Mouse (Mus musculus) right cerebral cortex, postnatal 25 days (tissue): ENCODE data around the gene Apol6.

ENCODE experiments used
- DNase-seq: peaks from one replicate; pipeline ENCODE4 v3.0.0; 2022

Apol6 gene

DNA sequence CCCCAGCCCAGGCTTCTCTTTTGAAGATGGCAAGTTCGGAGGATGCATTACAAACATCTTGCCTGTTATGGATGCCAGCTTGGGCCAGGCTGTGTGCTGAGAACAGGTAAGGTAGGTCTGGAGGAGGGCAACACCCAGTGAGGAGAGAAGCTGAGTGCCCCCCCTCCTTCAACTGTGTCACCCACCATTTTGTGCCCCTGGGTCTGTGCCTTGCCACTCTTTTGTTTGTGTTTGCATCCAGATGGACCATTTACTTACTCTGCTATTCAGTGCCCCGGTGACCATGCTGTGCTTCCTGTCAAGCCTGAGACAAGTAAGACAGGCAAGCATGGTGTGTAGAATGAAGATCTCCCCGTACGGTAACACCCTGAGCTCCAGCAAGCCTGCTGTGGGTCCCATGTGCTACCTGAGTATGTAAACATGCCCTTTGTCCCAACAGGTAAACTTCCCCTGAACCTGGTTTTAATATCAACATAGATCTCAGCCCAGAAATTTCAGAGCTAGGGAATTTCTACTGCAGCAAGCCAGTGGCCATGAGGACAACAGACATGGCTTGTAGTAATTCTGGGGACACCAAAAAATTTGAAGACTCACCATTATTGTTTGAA lies 28.1 kb downstream of the Apol6 start:
- no peak for DNase-seq

DNA sequence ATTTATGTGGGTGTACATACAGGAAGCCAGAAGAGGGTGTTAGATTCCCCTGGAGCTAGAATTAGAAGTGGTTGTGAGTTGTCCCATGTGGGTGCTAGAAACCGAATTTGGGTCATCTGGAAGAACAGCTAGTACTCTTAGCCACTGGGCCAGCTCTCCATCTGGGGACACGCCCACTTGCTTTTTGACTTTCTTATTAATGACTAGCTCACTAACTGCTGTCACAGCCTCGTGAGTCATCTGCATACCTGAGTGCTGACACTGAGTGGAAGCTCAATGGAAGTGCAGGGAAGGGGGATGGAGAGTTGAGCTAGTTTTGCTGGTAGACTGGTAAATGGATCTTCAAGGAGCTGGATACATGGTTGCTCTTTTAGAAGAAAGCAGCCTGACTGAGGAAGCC lies 32.0 kb downstream of the Apol6 start:
- no peak for DNase-seq

DNA sequence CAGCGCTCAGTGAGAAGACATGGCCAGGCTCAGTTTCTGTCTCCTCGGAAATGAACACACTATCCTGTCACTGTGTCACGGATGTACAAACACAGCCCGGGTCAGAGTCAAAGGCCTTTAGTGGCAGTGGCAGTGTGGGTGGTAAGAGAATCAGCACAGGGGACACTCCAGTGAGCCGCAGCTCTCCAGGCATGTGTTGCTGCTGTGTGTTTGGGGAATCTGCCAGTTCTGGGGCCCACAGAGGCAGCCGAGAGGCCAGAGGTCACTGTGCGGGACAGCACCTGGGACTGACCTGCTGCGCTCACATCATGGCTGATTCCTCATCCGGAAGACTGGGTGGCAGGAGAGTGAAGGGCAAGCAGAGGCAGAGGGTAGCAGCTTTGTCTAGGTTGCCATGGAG lies 33.4 kb downstream of the Apol6 start:
- DNase-seq: no peak

DNA sequence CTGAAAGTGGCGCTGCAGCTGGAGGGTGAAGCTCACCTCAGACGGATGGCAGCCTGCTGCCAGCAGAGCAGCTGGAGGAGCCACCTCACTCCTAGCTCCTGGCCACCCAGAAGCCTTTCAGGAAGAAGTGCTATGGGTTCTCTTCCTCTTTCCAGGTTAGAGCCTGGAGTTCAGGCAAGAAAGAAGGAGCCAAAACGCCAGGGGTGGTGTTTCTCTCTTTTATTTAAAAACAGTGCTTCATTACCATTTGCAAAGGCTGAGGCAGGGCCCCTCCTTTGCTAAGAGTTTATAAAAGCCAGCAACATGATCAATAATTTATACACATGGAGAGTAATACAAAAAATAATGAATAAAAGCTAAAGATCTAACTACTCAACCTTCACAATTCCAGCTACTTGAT lies 34.3 kb downstream of the Apol6 start:
- no peak for DNase-seq

DNA sequence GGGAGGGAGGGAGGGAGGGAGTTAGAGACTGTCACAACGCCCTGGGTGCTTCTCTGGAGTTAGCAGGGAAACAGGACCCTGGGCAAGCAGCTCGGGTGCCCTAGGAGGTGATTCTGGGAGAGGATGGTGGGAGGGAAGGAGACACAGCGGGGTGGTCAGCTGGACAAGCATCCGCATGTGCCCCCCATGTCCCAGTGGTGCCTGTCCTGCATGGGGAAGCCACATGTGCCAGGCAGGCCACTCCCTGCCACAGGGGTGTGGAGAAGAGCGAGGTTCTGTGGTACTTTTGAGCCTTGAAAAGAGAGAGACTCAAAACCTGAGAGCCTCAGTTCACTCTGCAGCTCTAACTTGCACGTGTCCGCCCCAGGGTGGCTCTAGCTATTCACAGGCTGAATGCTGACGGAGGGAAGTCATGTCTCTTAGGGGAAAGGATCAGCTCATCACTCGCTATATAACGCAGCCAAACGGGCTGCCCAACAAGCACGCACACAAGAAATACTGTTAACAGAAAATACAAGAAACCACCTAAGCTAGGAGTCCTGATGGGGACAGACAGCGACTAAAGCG lies 34.8 kb downstream of the Apol6 start:
- DNase-seq: no peak

DNA sequence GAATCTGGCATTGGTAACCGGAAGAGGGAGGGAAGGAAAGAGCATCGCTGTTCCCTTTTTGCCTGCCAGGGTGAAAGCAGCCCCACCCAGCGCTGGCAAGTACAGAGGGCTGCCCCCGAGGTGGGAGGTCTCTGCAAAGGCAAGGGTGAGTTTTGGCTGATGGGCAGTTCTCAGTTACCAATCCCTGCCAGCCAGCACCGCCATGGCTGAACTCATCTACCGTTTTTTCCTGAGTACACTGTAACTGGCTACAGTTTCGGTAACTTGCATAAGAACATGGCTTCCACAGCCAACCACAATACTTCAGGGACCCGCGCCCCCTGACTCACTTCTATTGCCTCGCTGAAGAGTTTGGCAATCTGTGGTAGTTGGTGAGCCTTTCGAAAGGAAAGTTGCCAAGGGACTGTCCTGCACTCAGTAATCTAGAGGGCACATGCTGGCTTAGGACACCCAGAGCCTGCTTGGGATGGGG lies 35.4 kb downstream of the Apol6 start:
- no peak for DNase-seq

DNA sequence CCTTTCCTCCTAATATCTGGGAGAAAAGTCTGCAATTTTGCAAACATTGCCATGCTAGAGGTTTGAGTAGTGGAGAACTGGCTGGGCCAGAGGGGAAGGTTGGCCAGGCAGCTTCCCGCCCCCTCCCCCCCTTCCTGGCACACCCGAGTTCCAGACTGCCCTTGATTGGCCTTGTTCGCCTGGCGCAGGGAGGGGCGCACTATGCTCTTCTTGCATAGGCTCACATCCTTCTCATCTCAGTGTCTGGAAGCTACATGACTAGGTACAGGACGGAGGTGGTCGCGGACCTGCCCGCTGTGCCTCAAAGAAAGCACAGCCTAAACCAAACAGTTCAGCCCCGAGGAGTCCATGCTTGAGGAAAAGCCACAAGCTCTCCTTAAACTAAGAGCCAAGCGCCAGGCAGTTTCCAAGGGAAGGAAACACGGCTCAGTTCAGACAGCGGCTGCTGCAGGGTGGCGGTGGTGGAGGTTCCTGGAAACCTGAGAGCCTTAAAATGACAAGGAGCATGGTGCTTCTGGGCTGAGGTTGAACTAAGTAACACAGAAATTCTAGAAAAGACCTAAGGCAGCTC lies 36.2 kb downstream of the Apol6 start:
- no peak for DNase-seq

DNA sequence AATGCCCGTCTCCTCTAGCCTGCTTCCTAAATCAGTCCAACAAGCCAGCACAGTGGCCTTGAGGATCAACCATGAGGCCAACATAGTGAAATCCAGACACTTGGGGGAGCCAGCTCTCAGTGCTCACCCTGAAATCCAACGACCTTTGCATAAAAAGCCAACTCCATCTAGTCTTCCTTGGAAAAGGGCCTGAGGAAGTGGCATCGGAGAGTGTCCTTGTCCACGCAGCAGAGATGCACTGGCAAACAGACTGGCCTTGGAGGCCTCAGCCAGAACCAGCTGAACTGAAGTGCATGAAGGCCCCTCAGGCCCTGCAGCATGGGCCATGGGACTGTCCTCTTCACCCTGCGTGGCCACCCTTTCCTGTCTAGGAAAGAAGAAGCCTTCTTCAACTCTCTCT lies 36.9 kb downstream of the Apol6 start:
- DNase-seq: no peak

DNA sequence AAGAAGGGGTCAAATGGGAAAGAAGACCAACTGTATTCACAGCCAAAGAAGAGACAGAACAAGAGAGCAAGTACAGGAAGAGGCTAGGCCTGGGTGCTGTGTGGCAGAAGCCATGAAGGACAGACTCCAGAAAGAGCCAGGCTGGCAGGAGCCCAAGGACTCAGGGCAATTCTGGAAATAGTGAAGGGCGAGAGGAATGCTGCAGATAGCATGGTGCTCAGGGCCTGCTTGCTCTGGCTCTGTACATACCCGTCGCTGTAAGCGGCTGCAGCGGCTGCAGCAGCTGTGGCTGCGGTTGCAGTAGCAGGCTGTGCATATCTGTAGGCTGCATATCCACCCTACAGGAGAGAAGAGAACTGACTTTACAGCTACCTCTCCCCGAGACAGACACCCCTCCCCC lies 41.3 kb downstream of the Apol6 start:
- no peak for DNase-seq

DNA sequence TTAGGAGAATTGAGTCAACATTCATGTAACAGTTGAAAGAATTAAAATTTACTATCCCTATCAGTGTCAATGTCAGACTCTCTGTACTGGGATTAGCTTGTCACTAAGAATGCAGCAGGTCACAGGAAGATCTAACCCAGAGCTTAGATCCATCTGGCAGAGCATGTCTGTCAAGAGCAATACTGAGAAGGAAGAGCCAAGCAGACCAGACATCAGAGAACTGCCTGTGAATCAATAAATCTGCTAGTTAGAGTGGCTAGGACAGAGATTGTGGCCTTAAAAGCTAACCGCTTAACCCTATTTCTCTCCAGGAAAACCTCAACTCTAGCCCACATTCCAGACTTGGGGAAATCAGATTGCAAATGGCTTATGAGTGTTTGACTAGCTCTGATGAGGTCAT lies 42.0 kb downstream of the Apol6 start:
- DNase-seq: no peak

DNA sequence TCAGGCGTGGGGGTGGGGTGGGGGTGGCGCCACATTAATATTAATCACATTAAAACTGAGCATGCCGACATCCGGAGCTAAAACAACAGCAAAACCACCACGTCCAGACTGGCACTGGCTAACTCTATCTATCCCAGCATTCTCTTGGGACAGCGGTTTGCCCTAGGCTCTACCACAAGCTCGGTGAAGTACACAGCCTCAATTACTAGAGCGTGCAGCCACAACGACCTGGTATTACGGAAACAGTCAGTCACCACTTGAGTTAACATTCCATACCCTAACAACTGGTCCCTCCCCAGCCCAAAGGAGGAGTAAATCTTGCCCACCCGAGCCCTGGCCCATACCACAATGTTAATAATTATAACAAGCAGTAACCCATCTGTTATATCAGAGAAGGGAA lies 44.7 kb downstream of the Apol6 start:
- no peak for DNase-seq

DNA sequence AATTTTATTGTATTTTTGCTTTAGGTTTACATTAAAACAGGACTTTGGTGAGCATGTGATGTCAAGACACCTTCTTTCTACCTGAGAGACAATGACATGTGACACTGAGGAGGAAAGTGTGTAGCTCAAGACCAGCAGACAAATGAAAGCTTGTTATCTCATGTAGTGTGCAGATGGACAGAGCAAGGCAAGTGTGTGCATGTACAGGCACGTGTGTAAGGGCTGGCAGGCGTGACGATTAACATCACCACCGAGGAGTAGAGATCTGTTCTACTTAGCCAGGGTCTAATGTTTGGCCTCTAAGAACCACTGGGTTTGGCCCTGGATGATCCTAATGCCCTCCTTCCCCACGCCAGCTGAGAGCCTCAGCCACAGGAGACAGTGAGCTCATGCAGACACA lies 46.0 kb downstream of the Apol6 start:
- no peak for DNase-seq

DNA sequence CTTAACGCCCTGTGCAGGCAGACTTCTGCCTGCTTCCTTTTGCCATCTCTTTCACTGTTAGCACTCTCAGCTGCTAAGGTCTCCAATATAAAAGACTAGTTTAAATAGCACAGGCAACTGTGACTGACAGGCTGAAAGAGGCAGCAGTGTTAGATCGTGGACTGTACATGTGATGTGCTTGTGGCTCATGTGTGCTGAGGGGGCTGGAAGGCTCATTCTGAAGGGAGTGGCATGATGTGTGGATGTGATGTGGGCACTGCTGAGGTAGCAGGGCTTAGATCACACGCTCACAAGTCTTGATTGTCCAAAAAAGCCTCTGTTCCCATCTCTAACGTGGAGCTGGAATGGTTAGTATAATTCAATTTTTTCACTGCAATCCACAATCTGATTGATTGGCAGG lies 46.9 kb downstream of the Apol6 start:
- DNase-seq: no peak

DNA sequence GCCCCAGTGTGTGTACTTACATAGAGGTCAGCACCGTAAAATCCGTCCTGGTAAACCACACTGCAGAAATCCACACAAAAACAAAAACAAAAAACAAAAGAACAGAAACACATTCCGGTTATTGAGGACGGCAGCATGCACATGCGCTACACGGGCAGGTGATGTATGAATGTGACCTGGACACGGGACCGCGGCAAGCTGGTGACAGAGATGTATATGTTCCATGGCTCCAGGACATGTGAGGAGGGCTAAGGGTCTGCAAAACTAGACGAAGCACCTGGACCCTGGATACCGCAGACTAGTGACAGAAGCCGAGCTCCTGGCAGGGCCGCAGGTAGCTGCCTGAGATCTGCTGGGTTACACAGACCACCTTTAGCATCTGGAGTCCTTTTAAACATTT lies 49.9 kb downstream of the Apol6 start:
- DNase-seq: no peak

DNA sequence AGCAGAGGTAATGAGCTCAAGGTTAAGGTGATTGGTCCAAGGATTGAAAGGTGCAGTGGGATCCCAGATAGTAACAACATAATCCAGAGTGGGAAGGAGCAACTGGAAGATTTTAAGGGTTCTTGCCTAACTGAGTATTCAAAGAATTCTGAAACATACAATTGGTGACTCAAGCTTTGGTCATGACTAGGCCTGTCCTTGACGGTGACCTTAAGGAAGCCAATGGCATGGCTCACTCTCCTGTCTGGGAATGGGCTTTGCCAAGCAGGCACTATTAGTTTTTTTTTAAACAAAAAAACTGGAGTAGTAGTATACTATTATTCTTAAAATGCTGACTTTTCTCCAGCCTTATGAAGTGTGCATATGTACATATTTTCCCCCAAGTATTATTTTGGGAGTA lies 50.7 kb downstream of the Apol6 start:
- no peak for DNase-seq

DNA sequence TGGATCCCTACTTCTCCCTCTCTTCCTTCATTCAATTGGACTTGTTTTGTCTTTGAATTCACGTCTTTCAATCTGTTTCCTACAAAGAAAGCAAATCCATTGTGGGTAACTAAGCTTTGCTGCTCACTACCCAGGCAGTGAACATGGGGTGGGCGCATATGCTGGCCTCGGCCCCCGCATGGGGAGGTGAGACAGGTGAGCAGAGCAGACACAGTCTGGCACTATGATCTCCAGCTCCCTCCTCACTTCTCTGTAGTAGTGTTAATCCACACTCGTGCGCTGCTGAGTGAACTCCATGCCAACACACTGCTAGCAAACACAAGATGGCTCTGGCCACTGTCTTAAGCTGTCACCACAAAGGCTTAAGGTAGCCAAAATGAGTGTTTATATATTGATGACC lies 52.8 kb downstream of the Apol6 start:
- no peak for DNase-seq

DNA sequence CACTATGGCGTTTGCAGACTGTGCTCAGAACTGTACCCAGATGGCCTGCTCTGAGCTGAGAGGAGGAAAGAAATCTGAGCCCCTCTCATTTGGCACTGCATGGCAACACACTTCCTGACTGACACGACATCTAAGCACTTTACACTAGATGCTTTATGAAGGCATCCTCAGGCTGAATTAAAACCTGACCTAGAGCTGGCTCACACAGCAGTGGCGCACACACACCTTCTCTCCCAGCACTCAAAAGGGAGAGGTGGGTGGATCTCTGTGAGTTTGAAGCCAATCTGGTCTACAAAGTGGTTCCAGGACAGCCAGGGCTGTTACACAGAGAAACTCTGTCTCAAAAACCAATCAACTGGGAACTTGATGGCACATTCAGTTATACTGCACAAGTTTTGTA lies 55.2 kb downstream of the Apol6 start:
- DNase-seq: no peak

DNA sequence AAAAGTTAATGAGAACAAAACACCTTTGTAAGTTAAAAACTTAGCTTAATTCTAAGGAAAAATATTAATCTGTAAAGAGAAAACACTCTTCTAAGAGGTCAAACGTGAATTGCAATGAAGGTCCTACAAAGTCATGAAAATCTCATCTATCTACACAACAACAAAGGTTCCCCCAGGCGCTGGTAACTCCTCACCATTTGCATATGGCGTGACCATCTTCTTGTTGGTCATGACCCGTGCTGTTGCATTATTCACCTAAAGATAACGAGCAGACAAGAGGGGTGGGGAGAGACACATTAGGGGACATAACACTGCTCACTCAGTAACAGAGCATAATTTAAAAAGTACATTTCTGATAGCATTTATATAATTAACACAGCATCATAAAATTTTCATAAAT lies 58.2 kb downstream of the Apol6 start:
- DNase-seq: no peak

DNA sequence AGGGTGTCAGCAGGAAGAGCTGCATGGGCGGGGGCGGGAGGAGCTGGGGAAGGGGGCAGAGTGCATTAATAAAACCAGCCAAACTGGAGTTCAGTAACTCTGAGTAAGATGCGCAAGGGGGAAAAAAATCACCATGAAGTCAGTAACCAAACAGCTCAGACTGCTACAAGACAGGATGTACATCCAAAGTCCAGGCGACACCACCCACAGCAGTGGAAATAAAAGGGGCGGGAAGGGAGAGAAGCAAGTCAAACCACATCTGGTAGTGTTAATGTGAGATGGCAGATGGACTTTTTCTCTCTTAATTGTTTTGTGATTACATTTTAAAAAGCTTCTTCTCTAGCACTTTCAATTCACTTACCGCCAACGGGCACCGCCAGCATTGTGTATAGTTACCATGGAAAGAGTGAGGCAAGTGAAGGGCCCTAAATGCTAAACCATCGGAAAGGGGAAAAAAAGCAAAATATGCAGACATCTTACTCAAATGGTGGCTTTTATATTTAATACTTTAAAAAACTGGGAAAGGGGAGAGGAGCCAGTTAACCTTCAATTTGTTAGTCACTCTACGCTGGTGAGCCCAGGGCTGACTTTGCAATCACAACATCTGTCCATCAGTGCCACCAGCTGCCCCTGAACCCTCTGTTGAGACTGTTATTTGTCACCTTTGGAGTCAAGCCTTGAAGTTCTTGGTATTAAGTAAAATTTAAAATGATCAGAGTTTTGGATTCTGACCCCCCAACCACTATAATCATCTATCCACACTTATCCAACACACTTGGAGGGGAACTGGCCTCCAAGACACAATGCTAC lies 60.0 kb downstream of the Apol6 start:
- DNase-seq: no peak

DNA sequence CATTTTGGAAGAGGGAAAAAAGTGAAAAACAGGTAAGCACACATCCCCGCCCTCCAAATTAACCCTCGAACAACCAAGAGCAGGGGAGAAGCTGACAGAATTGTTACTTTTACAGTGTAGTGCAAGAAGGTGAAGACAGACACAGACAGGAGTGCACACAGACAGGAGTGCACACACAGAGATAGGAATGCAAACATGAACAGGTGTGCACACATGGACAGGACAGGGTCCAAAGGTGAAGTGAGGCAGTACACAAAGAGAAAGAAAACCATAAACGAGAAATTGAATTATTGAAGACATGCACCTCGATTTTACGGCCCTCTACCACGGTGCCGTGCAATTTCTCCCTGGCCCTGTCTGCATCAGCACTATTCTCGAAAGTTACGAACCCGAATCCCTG lies 60.7 kb downstream of the Apol6 start:
- no peak for DNase-seq
